Mouse (Mus musculus): ENCODE measurements at regions not wholly inside any gene's neighbourhood (a gene's known extent, or its start where the extent isn't known, plus 50 kb on each side); places are given as distances from the start of the nearest gene placed in this dataset.
"Not testable (repeated sequence)": the region's sequence is repeated elsewhere in the genome, so short reads cannot be mapped to it uniquely, and the experiment has no call there.

GRCm38 (mm10) chr3:81835380-81836157 lies 96.8 kb upstream of the Ctso start:
- WGBS, result 34% methylated on average over 11 of the region's 11 CpGs

GRCm38 (mm10) chr3:81836478-81836877 lies 95.9 kb upstream of the Ctso start:
- TF ChIP-seq CTCF (IDR thresholded peaks at IDR 0.05; ENCODE audit: borderline replicate concordance, control insufficient read depth, extremely low read depth, insufficient read depth, low read length, poor library complexity), result no peak
- no peak for TF ChIP-seq POLR2A (IDR thresholded peaks at IDR 0.05; ENCODE audit: control insufficient read depth, extremely low read depth, insufficient read depth, low read length, poor library complexity)
- no peaks in the 10 kb centered on the region; the same call in 1 of the 2 replicates for H3K4me1 ChIP-seq (replicated peaks; ENCODE audit: control insufficient read depth, insufficient read depth, low read length)

More at GRCm38 (mm10) chr3:81835380-81836157, 96.8 kb upstream of the Ctso start:
- H3K36me3 ChIP-seq (ENCODE audit: control insufficient read depth, insufficient read depth, low read length), result no peaks in the 10 kb centered on the region
- no peak for TF ChIP-seq POLR2A (IDR thresholded peaks at IDR 0.05; ENCODE audit: control insufficient read depth, extremely low read depth, insufficient read depth, low read length, poor library complexity)
- TF ChIP-seq CTCF (IDR thresholded peaks at IDR 0.05; ENCODE audit: borderline replicate concordance, control insufficient read depth, extremely low read depth, insufficient read depth, low read length, poor library complexity), result no peak
- H3K27me3 ChIP-seq (ENCODE audit: control insufficient read depth, insufficient read depth, low read length), result no peaks in the 10 kb centered on the region
- no peak overlapping the region for H3K27ac ChIP-seq (ENCODE audit: control insufficient read depth, insufficient read depth, low read length)
- H3K4me3 ChIP-seq (ENCODE audit: control insufficient read depth, insufficient read depth, low read length), result no peak overlapping the region
- H3K4me1 ChIP-seq (replicated peaks; ENCODE audit: control insufficient read depth, insufficient read depth, low read length), result no peaks in the 10 kb centered on the region; the same call in 1 of the 2 replicates
- DNase-seq, result peak; percentile 2

GRCm38 (mm10) chr3:81838121-81838520 lies 94.3 kb upstream of the Ctso start:
- not testable (repeated sequence) for H3K36me3 ChIP-seq (ENCODE audit: control insufficient read depth, insufficient read depth, low read length); H3K4me3 ChIP-seq (ENCODE audit: control insufficient read depth, insufficient read depth, low read length); H3K4me1 ChIP-seq (replicated peaks; ENCODE audit: control insufficient read depth, insufficient read depth, low read length); H3K27me3 ChIP-seq (ENCODE audit: control insufficient read depth, insufficient read depth, low read length); DNase-seq; H3K27ac ChIP-seq (ENCODE audit: control insufficient read depth, insufficient read depth, low read length)
- WGBS, result 95% methylated on average over 9 of the region's 9 CpGs

More at GRCm38 (mm10) chr3:81836478-81836877, 95.9 kb upstream of the Ctso start:
- H3K36me3 ChIP-seq (ENCODE audit: control insufficient read depth, insufficient read depth, low read length), result no peaks in the 10 kb centered on the region
- WGBS, result 94% methylated on average over 7 of the region's 7 CpGs
- DNase-seq, result no peak
- H3K4me3 ChIP-seq (ENCODE audit: control insufficient read depth, insufficient read depth, low read length), result no peak overlapping the region
- no peak overlapping the region for H3K27ac ChIP-seq (ENCODE audit: control insufficient read depth, insufficient read depth, low read length)
- no peaks in the 10 kb centered on the region for H3K27me3 ChIP-seq (ENCODE audit: control insufficient read depth, insufficient read depth, low read length)

- no peaks in the 10 kb centered on the region for H3K36me3 ChIP-seq (ENCODE audit: control insufficient read depth, insufficient read depth, low read length)
- DNase-seq, result no peak
- no peak overlapping the region for H3K27ac ChIP-seq (ENCODE audit: control insufficient read depth, insufficient read depth, low read length)
- H3K4me1 ChIP-seq (replicated peaks; ENCODE audit: control insufficient read depth, insufficient read depth, low read length), result no peaks in the 10 kb centered on the region
- WGBS, result 100% methylated on average over 1 of the region's 1 CpGs
- H3K4me3 ChIP-seq (ENCODE audit: control insufficient read depth, insufficient read depth, low read length), result no peak overlapping the region
- TF ChIP-seq POLR2A (IDR thresholded peaks at IDR 0.05; ENCODE audit: control insufficient read depth, extremely low read depth, insufficient read depth, low read length, poor library complexity) (no peak), CTCF (IDR thresholded peaks at IDR 0.05; ENCODE audit: borderline replicate concordance, control insufficient read depth, extremely low read depth, insufficient read depth, low read length, poor library complexity) (no peak)
- no peaks in the 10 kb centered on the region for H3K27me3 ChIP-seq (ENCODE audit: control insufficient read depth, insufficient read depth, low read length)
Measured at GRCm38 (mm10) chr3:81864487-81864886, 67.9 kb upstream of the Ctso start.

Measured in thymus, adult 2 months (tissue).